Mouse (Mus musculus) testis, adult 2 months (tissue): ENCODE data around the gene P4ha2.

ENCODE experiments used
- CTCF ChIP-seq: fragments of 200-500 bp; IDR thresholded peaks from 2 replicates; pipeline ENCODE4 v1.5.1; 2012; ENCODE audit warnings: low read depth, mild to moderate bottlenecking, inconsistent platforms, low read length, moderate library complexity; ENCODE audit not compliant: control insufficient read depth, insufficient read depth, insufficient replicate concordance
- POLR2A ChIP-seq: fragments of 200-500 bp; IDR thresholded peaks from 2 replicates; pipeline ENCODE4 v1.6.1; 2012; ENCODE audit warnings: low read depth, mild to moderate bottlenecking, inconsistent platforms, low read length, moderate library complexity; ENCODE audit not compliant: control insufficient read depth

DNA sequence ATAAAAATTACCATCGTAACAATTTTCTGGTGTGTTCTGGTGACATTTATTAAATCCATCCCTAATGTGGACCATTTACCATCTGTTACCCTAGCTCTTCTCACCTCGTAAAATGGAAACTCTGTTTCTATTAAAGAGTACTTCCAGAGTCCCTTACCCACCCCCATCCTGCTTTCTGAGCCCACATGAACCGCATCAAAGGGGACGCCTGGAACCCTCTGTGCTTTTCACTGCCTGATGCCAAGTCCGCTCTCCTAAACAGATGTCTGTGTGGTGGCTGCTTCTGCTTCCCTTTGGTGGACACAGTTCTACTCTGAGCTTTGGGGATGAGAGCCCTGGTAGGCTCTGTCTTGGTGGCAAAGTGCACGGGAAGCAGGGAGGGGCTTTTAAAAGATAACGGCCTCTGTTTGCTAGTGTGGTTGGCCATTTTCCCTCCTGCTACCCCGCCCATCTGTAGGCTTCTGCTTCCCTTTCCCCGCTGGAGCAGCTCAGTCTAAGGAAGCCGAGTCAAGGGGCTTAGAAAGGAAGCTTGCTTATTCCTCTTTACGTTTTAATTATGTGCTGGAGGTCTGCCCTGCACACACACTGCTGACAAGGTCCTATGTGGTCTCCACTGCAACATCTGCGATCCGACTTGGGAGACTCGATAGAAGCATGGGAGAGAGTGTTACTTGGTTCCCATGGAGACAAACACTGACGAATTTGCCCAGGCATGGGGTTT lies 26.9 kb downstream of the P4ha2 start:
- TF ChIP-seq CTCF = no peak
- no peak for TF ChIP-seq POLR2A
